14 mouse cellular contexts compared by ENCODE assay signal in genomic region chr9:22814407-22815092, GRCm38 (mm10).
A peak's percentile ranks its signal among the peaks of the same experiment; 100 is the strongest.
DNase-seq lines count a peak whose midpoint lies in the region; ATAC-seq and TF ChIP-seq lines count a peak whose summit lies in the region.
"Had no signal": no experiment of that assay in that cellular context is flagged by ENCODE, and none has a peak within 500 bp of the region (broad histone marks: within the 10 kb centered on the region; RNA-seq: fewer than 3 reads in every experiment).

No protein-coding gene starts in this region.

- no peak overlapping the region for H3K4me3 ChIP-seq in kidney, embryonic 14.5 days (ENCODE audit: low read length)
- no peak overlapping the region for H3K4me3 ChIP-seq in MEL (ENCODE audit: control insufficient read depth in 1 of 2, insufficient read depth in 1 of 2, low read depth in 2 of 2, low read length in 2 of 2)
- H3K4me3 ChIP-seq in brown adipose tissue, adult 24 weeks (ENCODE audit: insufficient read depth, low read depth, low read length) = no peak overlapping the region
- H3K4me3 ChIP-seq in hindbrain, embryonic 16.5 days (ENCODE audit: low read length) = no peak overlapping the region
- H3K4me3 ChIP-seq: layer of hippocampus, adult 2 months; lung, embryonic 15.5 days had no signal

- H3K4me1 ChIP-seq in kidney, embryonic 14.5 days (ENCODE audit: control insufficient read depth, insufficient read depth, low read length) = no peaks in the 10 kb centered on the region
- peaks cover 17 to 32% of the 10 kb centered on the region in 2 experiments for H3K4me1 ChIP-seq in MEL (ENCODE audit: control insufficient read depth in 1 of 2, insufficient read depth in 2 of 2, low read length in 2 of 2)
- H3K4me1 ChIP-seq in brown adipose tissue, adult 24 weeks (ENCODE audit: control insufficient read depth, insufficient read depth, insufficient read length, low read length) = peaks cover 33% of the 10 kb centered on the region
- H3K4me1 ChIP-seq in hindbrain, embryonic 16.5 days (ENCODE audit: control insufficient read depth, insufficient read depth, low read depth, low read length) = no peaks in the 10 kb centered on the region

- no peak for DNase-seq in kidney, postnatal 10 days
- DNase-seq in MEL (ENCODE audit: low read depth, low spot score) = peak; percentile 52
- DNase-seq in adrenal gland, adult (ENCODE audit: inconsistent age in 2 of 2, low spot score in 1 of 2) = no peak
- no peak for DNase-seq in thymus, postnatal 25 days
- DNase-seq: adrenal gland, postnatal 14 days; cerebellum, adult 9-11 months; right cerebral cortex, postnatal 25 days; thymus, postnatal 36 days had no signal

- no peak for TF ChIP-seq EP300 in MEL (IDR thresholded peaks at IDR 0.05; ENCODE audit: low read depth in 1 of 2, low read length in 2 of 2)

- 39% methylated on average over 9 of the region's 9 CpGs for WGBS in kidney, embryonic 14.5 days
- 66% methylated on average over 9 of the region's 9 CpGs for WGBS in hindbrain, embryonic 16.5 days

- no peaks in the 10 kb centered on the region for H3K9me3 ChIP-seq in kidney, embryonic 14.5 days (ENCODE audit: control insufficient read depth, low read length)
- H3K9me3 ChIP-seq in MEL (replicated peaks; ENCODE audit: insufficient read depth, low read length) = no peaks in the 10 kb centered on the region
- no peaks in the 10 kb centered on the region for H3K9me3 ChIP-seq in hindbrain, embryonic 16.5 days (ENCODE audit: control insufficient read depth, low read length)
- H3K9me3 ChIP-seq: G1E; lung, embryonic 15.5 days had no signal

- no peak for TF ChIP-seq CTCF in MEL (IDR thresholded peaks at IDR 0.05 in 2 of 3, conservative IDR thresholded peaks at IDR 0.05 in 1 of 3; ENCODE audit: control insufficient read depth in 1 of 3, insufficient read depth in 1 of 3, low read depth in 2 of 3, low read length in 3 of 3, poor library complexity in 1 of 3, severe bottlenecking in 1 of 3)

- H3K36me3 ChIP-seq in kidney, embryonic 14.5 days (ENCODE audit: control insufficient read depth, insufficient read depth, low read length) = no peaks in the 10 kb centered on the region
- peaks cover 0 to 20% of the 10 kb centered on the region in 2 experiments; a peak in 2 of 4 replicates for H3K36me3 ChIP-seq in MEL (ENCODE audit: control insufficient read depth in 1 of 2, insufficient read depth in 2 of 2, low read length in 2 of 2)
- H3K36me3 ChIP-seq in hindbrain, embryonic 16.5 days (ENCODE audit: control insufficient read depth, insufficient read depth, low read length) = no peaks in the 10 kb centered on the region
- H3K36me3 ChIP-seq: lung, embryonic 15.5 days had no signal

- H3K27me3 ChIP-seq in kidney, embryonic 14.5 days (ENCODE audit: control insufficient read depth, insufficient read depth, low read length) = no peaks in the 10 kb centered on the region
- H3K27me3 ChIP-seq in MEL (ENCODE audit: control insufficient read depth in 1 of 2, insufficient read depth in 2 of 2, low read length in 2 of 2) = no peaks in the 10 kb centered on the region
- no peaks in the 10 kb centered on the region for H3K27me3 ChIP-seq in hindbrain, embryonic 16.5 days (replicated peaks; ENCODE audit: control insufficient read depth, insufficient read depth, low read length)
- H3K27me3 ChIP-seq: lung, embryonic 15.5 days had no signal

- TF ChIP-seq POLR2A in MEL (IDR thresholded peaks at IDR 0.05; ENCODE audit: control insufficient read depth in 1 of 2, insufficient read depth in 1 of 2, low read depth in 1 of 2, low read length in 2 of 2, poor library complexity in 1 of 2) = no peak

- TF ChIP-seq RAD21 in MEL (IDR thresholded peaks at IDR 0.05; ENCODE audit: low read depth, low read length) = no peak

- ATAC-seq in kidney, embryonic 14.5 days (ENCODE audit: low FRiP score, low TSS enrichment) = 0 out of 2 replicates have a peak, but pooled peaks have one; percentile 12
- ATAC-seq in hindbrain, embryonic 16.5 days = peak; percentile 54

- no peak overlapping the region for H3K4me2 ChIP-seq in kidney, embryonic 14.5 days (replicated peaks; ENCODE audit: low read depth, low read length)
- no peak overlapping the region for H3K4me2 ChIP-seq in hindbrain, embryonic 16.5 days (ENCODE audit: low read length)
- H3K4me2 ChIP-seq: lung, embryonic 15.5 days had no signal

- H3K27ac ChIP-seq in kidney, embryonic 14.5 days (ENCODE audit: low read depth, low read length) = no peak overlapping the region
- H3K27ac ChIP-seq in MEL (ENCODE audit: control insufficient read depth, low read depth, low read length) = no peak overlapping the region
- peak overlapping the region; percentile 49 for H3K27ac ChIP-seq in brown adipose tissue, adult 24 weeks (replicated peaks; ENCODE audit: low read depth, low read length)
- no peak overlapping the region for H3K27ac ChIP-seq in hindbrain, embryonic 16.5 days (ENCODE audit: low read depth, low read length)
- H3K27ac ChIP-seq: lung, embryonic 15.5 days had no signal

- H3K79me2 ChIP-seq in MEL (ENCODE audit: control insufficient read depth, insufficient read depth, low read length, poor library complexity) = no peaks in the 10 kb centered on the region

- H3K9ac ChIP-seq in kidney, embryonic 14.5 days (ENCODE audit: low read depth, low read length) = no peak overlapping the region
- no peak overlapping the region for H3K9ac ChIP-seq in MEL (ENCODE audit: control insufficient read depth, low read depth, low read length, poor library complexity, severe bottlenecking)
- H3K9ac ChIP-seq in hindbrain, embryonic 16.5 days (ENCODE audit: low read depth, low read length) = no peak overlapping the region
- H3K9ac ChIP-seq: lung, embryonic 15.5 days had no signal

TF ChIP-seq in MEL, 35 proteins besides CTCF, POLR2A, EP300 and RAD21:
- TF ChIP-seq NRF1 (IDR thresholded peaks at IDR 0.05; ENCODE audit: insufficient read depth, low read depth, low read length, poor library complexity, severe bottlenecking) = no peak
- TF ChIP-seq ETS1 (IDR thresholded peaks at IDR 0.05; ENCODE audit: low read depth, low read length) = 0 out of 2 replicates have a peak, but pooled peaks have one; percentile 24
TF ChIP-seq in MEL: peak in this region for 1.
